Mouse (Mus musculus): Measurements from ENCODE around the gene Prkra. TPM values are rescaled to one million over a fixed set of nuclear protein-coding genes. Genes with fewer than 3 reads are reported as not detected.

Gene Prkra
- polyA plus RNA-seq, 1 experiment, result 17.0 TPM

DNA sequence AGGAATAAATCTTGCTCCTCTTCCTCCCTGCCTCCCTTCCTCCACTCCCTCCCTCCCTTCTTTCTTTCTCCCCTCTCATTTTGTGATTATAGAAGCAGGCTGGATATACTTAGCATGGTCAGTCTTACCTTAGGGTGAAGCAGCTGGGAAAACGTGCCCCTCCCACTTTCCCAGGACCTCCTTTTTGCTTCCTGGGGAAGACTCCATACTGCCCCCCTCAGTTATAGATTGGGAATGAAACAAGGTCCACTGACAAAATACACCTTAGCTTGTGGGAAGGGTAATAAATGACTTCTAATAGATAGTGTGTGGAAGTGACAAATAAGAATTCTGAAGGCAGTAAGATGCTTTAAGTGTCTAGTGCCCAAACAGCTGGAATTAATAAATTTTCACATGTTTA is 8.2 kb upstream of the Prkra start:
- Histone ChIP-seq H3K4me1 (ENCODE audit: control insufficient read depth, insufficient read depth, low read length) (no peaks in the 10 kb centered on the region), H3K36me3 (ENCODE audit: control insufficient read depth, insufficient read depth, low read length) (no peaks in the 10 kb centered on the region), H3K4me3 (ENCODE audit: insufficient read depth, low read depth, low read length) (no peak overlapping the region), H3K27ac (ENCODE audit: insufficient read depth, low read depth, low read length) (no peak overlapping the region), H3K27me3 (replicated peaks; ENCODE audit: control insufficient read depth, insufficient read depth, low read length) (no peaks in the 10 kb centered on the region)
- 9% methylated on average over 1 of the region's 1 CpGs for whole genome bisulfite sequencing
- TF ChIP-seq POLR2A (IDR thresholded peaks at IDR 0.05; ENCODE audit: low read depth, low read length) (no peak), CTCF (conservative IDR thresholded peaks at IDR 0.05; ENCODE audit: insufficient read depth, insufficient read length, low read depth, low read length) (peak; percentile 45)
- peak; percentile 29 for DNase-seq

- 86% methylated on average over 3 of the region's 3 CpGs for WGBS
- no peak for DNase-seq
- Histone ChIP-seq H3K36me3 (ENCODE audit: control insufficient read depth, insufficient read depth, low read length) (no peaks in the 10 kb centered on the region), H3K27ac (ENCODE audit: insufficient read depth, low read depth, low read length) (no peak overlapping the region), H3K27me3 (replicated peaks; ENCODE audit: control insufficient read depth, insufficient read depth, low read length) (no peaks in the 10 kb centered on the region), H3K4me3 (ENCODE audit: insufficient read depth, low read depth, low read length) (no peak overlapping the region), H3K4me1 (ENCODE audit: control insufficient read depth, insufficient read depth, low read length) (no peaks in the 10 kb centered on the region)
- TF ChIP-seq CTCF (conservative IDR thresholded peaks at IDR 0.05; ENCODE audit: insufficient read depth, insufficient read length, low read depth, low read length), result no peak
- TF ChIP-seq POLR2A (IDR thresholded peaks at IDR 0.05; ENCODE audit: low read depth, low read length), result no peak
These were observed 7.6 kb upstream of the Prkra start for GRCm38 (mm10) chr2:76655444-76655843.

DNA sequence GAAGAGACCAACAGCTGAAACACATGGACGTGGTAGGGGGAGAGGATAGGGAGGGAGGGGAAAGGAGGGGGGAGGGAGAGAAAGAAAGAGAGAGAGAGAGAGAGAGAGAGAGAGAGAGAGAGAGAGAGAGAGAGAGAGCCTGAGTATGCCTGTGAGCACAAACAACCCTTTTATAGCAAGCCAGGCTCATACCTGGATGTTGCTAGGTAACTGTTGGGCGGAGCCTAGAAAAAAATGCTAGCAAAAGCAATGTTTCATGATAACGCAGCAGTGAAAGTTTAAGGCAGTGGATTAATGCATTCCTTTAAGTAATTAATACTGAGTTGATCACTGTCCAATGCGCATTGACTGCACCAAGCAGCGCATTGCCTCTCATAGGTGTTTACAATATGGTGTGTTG is 6.8 kb upstream of the Prkra start:
- TF ChIP-seq POLR2A (IDR thresholded peaks at IDR 0.05; ENCODE audit: low read depth, low read length) (no peak), CTCF (conservative IDR thresholded peaks at IDR 0.05; ENCODE audit: insufficient read depth, insufficient read length, low read depth, low read length) (no peak)
- H3K4me1 ChIP-seq (ENCODE audit: control insufficient read depth, insufficient read depth, low read length), result no peaks in the 10 kb centered on the region

GRCm38 (mm10) chr2:76653070-76653469 is 5.3 kb upstream of the Prkra start:
- no peak overlapping the region for H3K27ac ChIP-seq (ENCODE audit: insufficient read depth, low read depth, low read length)
- H3K27me3 ChIP-seq (replicated peaks; ENCODE audit: control insufficient read depth, insufficient read depth, low read length), result no peaks in the 10 kb centered on the region
- no peaks in the 10 kb centered on the region for H3K36me3 ChIP-seq (ENCODE audit: control insufficient read depth, insufficient read depth, low read length)
- WGBS, result 98% methylated on average over 4 of the region's 4 CpGs
- no peak for DNase-seq
- H3K4me3 ChIP-seq (ENCODE audit: insufficient read depth, low read depth, low read length), result no peak overlapping the region
- TF ChIP-seq POLR2A (IDR thresholded peaks at IDR 0.05; ENCODE audit: low read depth, low read length), result no peak
- TF ChIP-seq CTCF (conservative IDR thresholded peaks at IDR 0.05; ENCODE audit: insufficient read depth, insufficient read length, low read depth, low read length), result 0 out of 2 replicates have a peak, but pooled peaks have one; percentile 11
- H3K4me1 ChIP-seq (ENCODE audit: control insufficient read depth, insufficient read depth, low read length), result no peaks in the 10 kb centered on the region

More for the DNA sequence above, 6.8 kb upstream of the Prkra start:
- H3K4me3 ChIP-seq (ENCODE audit: insufficient read depth, low read depth, low read length), result no peak overlapping the region
- peak; percentile 25 for DNase-seq
- no peaks in the 10 kb centered on the region for H3K36me3 ChIP-seq (ENCODE audit: control insufficient read depth, insufficient read depth, low read length)
- no peak overlapping the region for H3K27ac ChIP-seq (ENCODE audit: insufficient read depth, low read depth, low read length)
- H3K27me3 ChIP-seq (replicated peaks; ENCODE audit: control insufficient read depth, insufficient read depth, low read length), result no peaks in the 10 kb centered on the region
- 68% methylated on average over 5 of the region's 5 CpGs for WGBS

DNA sequence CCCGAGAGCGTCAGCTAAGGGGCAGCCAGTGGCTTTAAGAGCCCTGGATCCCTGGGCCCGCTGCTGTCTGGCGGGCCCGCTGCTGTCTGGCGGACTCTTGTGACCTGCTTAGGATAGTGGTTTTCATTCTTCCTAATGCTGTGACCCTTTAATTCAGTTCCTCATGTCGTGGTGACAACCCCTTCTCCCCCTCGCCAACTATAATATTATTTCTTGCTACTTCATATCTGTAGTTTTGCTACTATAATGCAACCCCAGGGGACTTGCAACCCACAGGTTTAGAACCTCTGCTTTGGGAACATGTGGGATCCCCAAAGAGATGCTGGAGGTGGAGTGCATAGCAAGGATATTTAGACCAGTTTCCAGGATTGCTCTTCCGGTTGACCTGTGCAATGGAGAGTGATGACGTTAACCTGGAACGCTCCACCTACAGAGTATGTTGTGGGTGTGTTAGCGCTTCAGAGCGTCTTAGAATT is 889 bp upstream of the Prkra start:
- no peaks in the 10 kb centered on the region for H3K36me3 ChIP-seq (ENCODE audit: control insufficient read depth, insufficient read depth, low read length)
- TF ChIP-seq POLR2A (IDR thresholded peaks at IDR 0.05; ENCODE audit: low read depth, low read length) (no peak), CTCF (conservative IDR thresholded peaks at IDR 0.05; ENCODE audit: insufficient read depth, insufficient read length, low read depth, low read length) (no peak)
- DNase-seq, result no peak
- H3K27me3 ChIP-seq (replicated peaks; ENCODE audit: control insufficient read depth, insufficient read depth, low read length), result no peaks in the 10 kb centered on the region
- peaks cover 6% of the 10 kb centered on the region; the same call in 1 of the 2 replicates for H3K4me1 ChIP-seq (ENCODE audit: control insufficient read depth, insufficient read depth, low read length)
- peak overlapping the region; percentile 32; the same call in 1 of the 2 replicates for H3K27ac ChIP-seq (ENCODE audit: insufficient read depth, low read depth, low read length)
- 30% methylated on average over 13 of the region's 13 CpGs for WGBS
- H3K4me3 ChIP-seq (ENCODE audit: insufficient read depth, low read depth, low read length), result peak overlapping the region; percentile 43

DNA sequence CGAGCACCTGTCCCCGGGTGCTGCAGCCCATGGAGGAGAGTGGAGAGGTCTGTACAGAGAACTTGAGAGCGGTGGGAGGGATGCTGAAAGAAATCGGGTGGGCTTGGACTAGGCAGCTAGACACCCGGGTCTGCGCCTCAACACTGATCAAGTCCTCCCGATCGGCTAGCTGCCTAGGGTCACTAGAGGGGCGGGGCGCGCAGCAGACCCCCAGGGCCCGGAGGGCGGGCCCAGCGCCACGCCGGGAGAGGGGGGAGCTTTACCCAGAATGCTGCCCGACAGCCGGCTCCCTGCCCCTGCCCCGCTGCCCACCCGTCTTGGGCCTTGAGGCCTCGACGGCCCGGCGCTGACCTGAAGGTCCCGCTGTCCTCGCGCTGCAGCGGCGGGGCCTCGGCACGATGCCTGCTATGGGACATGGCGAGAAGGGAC is 360 bp downstream of the Prkra start:
- TF ChIP-seq POLR2A (IDR thresholded peaks at IDR 0.05; ENCODE audit: low read depth, low read length) (no peak), CTCF (conservative IDR thresholded peaks at IDR 0.05; ENCODE audit: insufficient read depth, insufficient read length, low read depth, low read length) (no peak)
- peak overlapping the region; percentile 97 for H3K4me3 ChIP-seq (ENCODE audit: insufficient read depth, low read depth, low read length)
- WGBS, result under 1% methylated on average over 32 of the region's 32 CpGs
- H3K4me1 ChIP-seq (ENCODE audit: control insufficient read depth, insufficient read depth, low read length), result peaks cover 6% of the 10 kb centered on the region; the same call in 1 of the 2 replicates
- no peaks in the 10 kb centered on the region; the same call in 1 of the 2 replicates for H3K36me3 ChIP-seq (ENCODE audit: control insufficient read depth, insufficient read depth, low read length)
- no peaks in the 10 kb centered on the region for H3K27me3 ChIP-seq (replicated peaks; ENCODE audit: control insufficient read depth, insufficient read depth, low read length)
- H3K27ac ChIP-seq (ENCODE audit: insufficient read depth, low read depth, low read length), result peak overlapping the region; percentile 81
- DNase-seq, result no peak

DNA sequence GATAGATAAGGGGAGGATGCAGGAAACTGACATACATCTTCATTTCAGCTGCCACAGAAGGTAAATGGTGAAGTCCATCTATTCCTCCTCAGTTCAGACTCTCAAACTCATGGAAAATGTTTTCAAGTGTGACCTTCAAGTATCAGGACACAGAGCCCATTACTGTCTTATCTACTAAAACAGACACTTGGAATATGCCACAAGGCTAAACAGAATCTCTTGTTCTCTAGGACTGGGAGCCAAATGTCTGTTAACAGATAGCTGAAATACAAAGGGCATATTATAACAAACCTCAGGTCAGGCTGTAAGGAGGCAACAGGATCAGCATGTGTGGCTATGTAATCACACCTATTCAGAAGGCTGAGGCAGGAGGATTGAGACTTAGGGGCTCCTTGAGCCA is 4.0 kb downstream of the Prkra start:
- DNase-seq, result no peak
- H3K27me3 ChIP-seq (replicated peaks; ENCODE audit: control insufficient read depth, insufficient read depth, low read length), result no peaks in the 10 kb centered on the region
- no peak overlapping the region for H3K4me3 ChIP-seq (ENCODE audit: insufficient read depth, low read depth, low read length)
- H3K27ac ChIP-seq (ENCODE audit: insufficient read depth, low read depth, low read length), result no peak overlapping the region
- TF ChIP-seq CTCF (conservative IDR thresholded peaks at IDR 0.05; ENCODE audit: insufficient read depth, insufficient read length, low read depth, low read length) (no peak), POLR2A (IDR thresholded peaks at IDR 0.05; ENCODE audit: low read depth, low read length) (no peak)
- peaks cover 6% of the 10 kb centered on the region; the same call in 1 of the 2 replicates for H3K4me1 ChIP-seq (ENCODE audit: control insufficient read depth, insufficient read depth, low read length)
- H3K36me3 ChIP-seq (ENCODE audit: control insufficient read depth, insufficient read depth, low read length), result peaks cover 1% of the 10 kb centered on the region; the same call in 1 of the 2 replicates
